Mouse (Mus musculus) G1E-ER4 (cell line): ENCODE measurements around the gene Adam33. TPM values are rescaled to one million over a fixed set of nuclear protein-coding genes. Genes with fewer than 3 reads are reported as not detected.

Source experiments
- GATA1 ChIP-seq: IDR thresholded peaks from one replicate; pipeline ENCODE4 v1.8.0; 2012; ENCODE audit warnings: low read length, inconsistent platforms
- polyA plus RNA-seq: library from polyadenylated mRNA; stranded (reverse); fragments of >175 nt; gene quantifications from 2 replicates; pipeline ENCODE4 v1.2.3, GENCODE M21; 2012

Gene Adam33
- not detected in 2 replicates for polyA plus RNA-seq

DNA sequence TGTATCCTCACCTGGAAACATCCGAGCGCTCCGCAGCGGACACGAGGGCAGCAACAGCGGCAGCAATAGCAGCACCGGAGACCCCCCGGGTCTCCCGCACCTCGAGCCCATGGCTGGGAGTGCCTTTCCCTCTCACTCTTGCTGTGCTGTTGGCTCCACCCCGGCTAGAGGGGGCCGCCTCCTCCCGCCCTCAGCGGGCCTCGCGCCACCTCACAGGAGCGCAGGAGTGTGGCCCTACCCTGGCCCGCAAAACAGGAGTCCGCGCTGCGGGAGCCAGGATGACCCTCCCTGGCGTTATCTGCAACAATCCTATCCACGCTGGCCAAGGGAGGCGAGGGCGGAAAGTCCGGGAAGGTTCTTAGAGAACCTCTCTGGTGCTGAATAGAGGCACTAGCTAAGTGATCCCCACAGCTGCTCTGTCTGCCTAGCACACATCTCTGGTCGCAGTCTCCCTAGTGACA, at the start of gene Adam33:
Gene Adam33 (minus strand): TSS at position 411 of the 461 bp plus-strand sequence.
- no peak for TF ChIP-seq GATA1

- TF ChIP-seq GATA1, result no peak
These were observed 42.4 kb upstream of the Adam33 start for GRCm38 (mm10) chr2:131105989-131106388.

DNA sequence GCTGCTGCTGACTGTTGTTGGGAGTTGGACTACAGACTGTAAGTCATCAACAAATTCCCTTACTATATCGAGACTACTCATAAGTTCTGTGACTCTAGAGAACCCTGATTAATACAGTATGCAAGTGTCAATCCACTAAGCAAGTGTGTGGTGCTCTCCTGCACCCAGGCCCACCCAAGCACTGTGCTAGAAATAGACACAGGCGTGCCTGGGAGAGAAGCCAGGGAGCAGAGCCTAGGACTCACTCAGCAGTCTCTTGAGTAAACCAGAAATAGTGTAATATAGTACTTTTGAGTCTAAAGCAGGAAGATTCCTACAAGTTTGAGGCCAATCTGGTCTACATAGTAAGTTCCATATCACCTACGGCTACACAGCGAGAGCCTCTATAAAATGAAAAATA, 40.4 kb upstream of the Adam33 start:
- TF ChIP-seq GATA1, result no peak

DNA sequence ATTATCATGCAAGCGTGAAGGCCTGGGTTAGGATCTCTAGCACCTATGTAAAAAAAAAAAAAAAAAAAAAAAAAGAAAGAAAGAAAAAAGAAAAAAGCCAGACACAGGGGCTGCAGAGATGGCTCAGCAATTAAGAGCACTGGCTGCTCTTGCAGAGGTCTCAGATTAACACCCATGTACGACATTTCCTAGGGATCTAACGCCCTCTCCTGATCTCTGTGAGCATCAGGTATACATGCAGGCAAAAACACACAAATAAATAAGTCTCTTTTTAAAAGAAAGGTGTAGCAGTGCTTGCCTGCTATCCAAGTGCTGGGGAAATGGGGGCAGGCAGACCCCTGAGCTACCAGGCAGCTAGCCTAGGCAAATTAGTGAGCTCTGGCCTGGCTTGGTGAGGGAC, 37.9 kb upstream of the Adam33 start:
- no peak for TF ChIP-seq GATA1

DNA sequence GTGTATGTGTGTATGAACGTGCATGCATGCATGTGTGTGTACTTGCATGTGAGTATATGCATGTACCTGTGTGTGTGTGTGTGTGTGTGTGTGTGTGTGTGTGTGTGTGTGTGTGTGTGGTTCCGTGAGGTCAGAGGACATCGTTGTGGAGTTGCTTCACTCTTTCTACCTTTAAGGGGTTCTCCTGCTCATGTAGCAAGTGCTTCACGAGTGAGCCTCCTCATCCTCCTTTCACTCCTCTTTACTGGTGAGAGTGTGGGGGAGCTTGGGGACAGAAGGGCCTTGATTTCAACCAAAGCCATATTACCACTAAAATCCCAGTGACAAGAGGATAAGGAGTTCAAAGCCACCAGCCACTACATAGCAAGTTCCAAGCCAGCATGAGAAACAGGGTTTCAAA, 33.5 kb upstream of the Adam33 start:
- no peak for TF ChIP-seq GATA1

DNA sequence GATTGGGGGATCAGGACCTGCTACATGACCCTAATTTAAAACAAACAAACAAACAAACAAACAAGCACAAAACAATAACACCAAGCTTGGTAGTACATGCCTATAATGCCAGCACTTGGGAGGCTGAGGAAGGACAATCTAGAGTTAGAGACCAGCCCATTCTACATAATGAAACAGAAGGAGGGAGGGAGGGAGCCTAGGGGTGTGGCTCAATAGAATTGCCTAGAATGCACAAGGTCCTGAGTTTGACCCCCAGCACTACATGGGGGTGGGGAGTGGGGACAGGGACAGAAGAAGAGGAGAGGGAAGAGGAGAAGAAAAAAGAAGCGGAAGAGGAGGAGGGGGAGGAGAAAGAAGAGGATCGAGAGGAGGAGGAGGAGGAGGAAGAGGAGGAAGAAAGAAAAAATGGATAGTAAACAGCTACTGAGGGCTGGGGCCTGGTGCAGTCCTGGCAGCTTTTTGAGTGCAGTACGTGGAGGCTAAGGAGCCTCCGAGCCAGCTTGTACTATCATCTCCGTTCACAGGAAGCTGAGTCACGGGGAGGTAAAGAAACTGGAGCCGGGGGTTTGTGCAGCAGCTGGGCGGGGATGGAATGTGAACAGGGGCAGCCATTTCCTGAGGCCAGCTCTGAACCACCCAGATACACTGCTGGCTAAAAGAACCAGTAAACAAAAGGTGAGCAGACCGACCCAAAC, 32.6 kb upstream of the Adam33 start:
- TF ChIP-seq GATA1, result no peak

DNA sequence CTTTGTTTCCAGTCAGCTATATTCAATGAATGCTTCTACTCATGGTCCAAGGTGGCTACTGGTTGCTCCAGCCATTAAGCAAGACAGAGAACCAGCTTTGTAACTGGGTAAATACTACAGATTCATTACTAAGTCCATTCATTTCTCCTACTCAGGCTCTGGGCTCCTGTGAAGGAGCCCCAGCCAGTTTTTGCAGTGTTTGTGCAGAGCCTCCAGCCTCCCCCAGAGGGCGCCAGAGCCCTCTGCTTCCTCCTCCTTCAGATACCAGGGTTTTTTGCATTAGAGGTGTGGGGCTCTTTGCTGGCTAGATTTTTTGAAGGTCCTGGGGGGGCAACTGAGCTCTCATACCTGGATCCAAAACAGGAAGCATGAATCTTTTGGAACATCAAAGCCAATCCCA, 31.2 kb upstream of the Adam33 start:
- TF ChIP-seq GATA1, result no peak

DNA sequence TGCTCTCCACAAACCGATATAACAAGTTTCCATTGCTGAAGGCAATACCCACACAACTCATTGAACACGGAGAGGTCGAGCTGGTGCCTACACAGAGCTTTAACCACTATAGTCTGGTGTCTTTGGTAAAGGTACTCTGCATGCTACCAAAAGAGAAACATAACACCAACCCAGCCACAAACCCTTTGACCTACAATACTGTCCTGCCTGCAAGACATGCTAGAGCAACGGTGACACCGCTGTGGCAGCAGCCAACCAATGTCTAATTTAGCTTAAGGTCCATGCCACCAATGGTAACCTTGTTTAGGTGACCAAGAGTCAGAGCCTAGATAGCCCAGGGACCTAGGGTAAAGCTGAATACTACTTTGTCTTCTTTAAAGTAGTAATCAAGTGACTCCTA, 30.0 kb upstream of the Adam33 start:
- no peak for TF ChIP-seq GATA1

DNA sequence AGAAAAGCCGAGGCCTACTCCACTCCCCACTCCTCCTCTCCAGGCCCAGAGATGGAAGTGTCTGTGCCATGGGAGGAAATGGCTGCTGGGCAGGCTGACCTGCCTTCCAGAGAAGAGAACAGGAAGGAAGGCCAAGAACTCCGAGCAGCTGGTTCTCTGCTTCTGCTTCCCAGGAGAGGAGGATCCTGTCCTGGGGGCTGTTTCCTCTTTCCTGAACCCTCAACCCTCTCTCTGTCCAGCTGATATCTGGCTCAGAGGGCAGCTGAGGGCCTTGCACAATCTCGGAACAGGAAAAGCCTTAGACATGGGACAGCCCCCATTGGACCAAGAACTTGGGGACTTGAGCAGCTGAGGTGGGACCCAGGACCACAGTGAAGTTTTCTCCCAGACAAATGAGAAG, 27.2 kb upstream of the Adam33 start:
- TF ChIP-seq GATA1, result no peak

GRCm38 (mm10) chr2:131089634-131090033, 26.0 kb upstream of the Adam33 start:
- no peak for TF ChIP-seq GATA1

DNA sequence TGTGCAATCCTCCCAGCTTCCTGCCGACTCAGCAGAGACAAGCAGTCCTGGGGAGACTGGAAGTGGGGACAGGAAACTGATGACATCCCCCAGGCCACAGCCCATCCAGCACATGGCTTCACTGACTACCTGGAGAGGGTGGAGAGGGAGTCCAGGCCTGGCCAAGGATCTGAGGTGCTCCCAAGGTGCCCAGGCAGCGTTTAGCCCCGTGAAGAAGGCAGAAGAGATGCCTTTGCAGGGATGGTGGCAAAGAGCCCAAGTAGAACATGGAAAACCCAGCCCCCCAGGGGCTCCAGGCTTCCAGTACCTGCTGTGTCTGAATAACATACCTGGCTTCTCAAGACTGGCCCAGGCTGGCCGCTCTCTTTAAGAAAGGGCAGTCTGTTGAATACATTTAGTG, 25.0 kb upstream of the Adam33 start:
- no peak for TF ChIP-seq GATA1

- TF ChIP-seq GATA1, result no peak
These were observed 23.2 kb upstream of the Adam33 start, which contains the start of gene Siglec1 for GRCm38 (mm10) chr2:131086667-131087390. TSS of gene Siglec1 (minus strand) at chr2:131086765.

GRCm38 (mm10) chr2:131084206-131084605, 20.6 kb upstream of the Adam33 start:
- no peak for TF ChIP-seq GATA1

- no peak for TF ChIP-seq GATA1
These were observed 16.9 kb upstream of the Adam33 start for GRCm38 (mm10) chr2:131080507-131080906.

GRCm38 (mm10) chr2:131072536-131072935, 8.9 kb upstream of the Adam33 start:
- TF ChIP-seq GATA1, result no peak

GRCm38 (mm10) chr2:131067481-131067880, 3.9 kb upstream of the Adam33 start:
- no peak for TF ChIP-seq GATA1

GRCm38 (mm10) chr2:131066342-131066741, 2.7 kb upstream of the Adam33 start:
- TF ChIP-seq GATA1, result no peak
